Mouse (Mus musculus): Measurements from ENCODE around the gene Mapre3. TPM values are rescaled to one million over a fixed set of nuclear protein-coding genes. Genes with fewer than 3 reads are reported as not detected.

Mapre3 gene
- polyA plus RNA-seq, 1 experiment from 2014 or later, result 83.2 TPM

GRCm38 (mm10) chr5:30796125-30796524 lies 18.3 kb upstream of the Mapre3 start:
- TF ChIP-seq CTCF (IDR thresholded peaks at IDR 0.05), result peak; percentile 89
- DNase-seq (ENCODE audit: low read depth, low spot score) (no peak), ATAC-seq (peak; percentile 19)
- POLR2A ChIA-PET, result interaction anchor here (1.1 kb wide), 1 partner anchor 19 kb away, joined by 3 read pairs; the partner anchor contains the start of gene Mapre3
- H3K27me3 ChIP-seq, result peaks cover 30% of the 10 kb centered on the region
- CTCF ChIA-PET, result interaction anchor here (1.2 to 5.3 kb wide), 4 partner anchors 22 to 119 kb away, joined by 3 to 27 read pairs (median 16); partner anchors contain the start of gene Dpysl5
- in situ Hi-C loops (cut with MboI; ENCODE audit: low pct_unique_long_range_greater_than_20kb), result no loop called here

- ATAC-seq (no peak), DNase-seq (ENCODE audit: low read depth, low spot score) (no peak)
- TF ChIP-seq CTCF (IDR thresholded peaks at IDR 0.05), result no peak
- ChIA-PET CTCF (interaction anchor here (4.3 to 5.3 kb wide), 2 partner anchors 24 to 87 kb away, joined by 27 read pairs; partner anchors contain the start of gene Dpysl5), POLR2A (interaction anchor here (0.7 kb wide), 1 partner anchor 41 kb away, joined by 3 read pairs; no protein-coding TSS in a partner anchor)
- in situ Hi-C loops (cut with MboI; ENCODE audit: low pct_unique_long_range_greater_than_20kb), result no loop called here
- H3K27me3 ChIP-seq, result peaks cover 30% of the 10 kb centered on the region
Measured at GRCm38 (mm10) chr5:30797482-30797881, 17.0 kb upstream of the Mapre3 start.

- CTCF ChIA-PET, result interaction anchor here (4.3 to 5.3 kb wide), 2 partner anchors 24 to 87 kb away, joined by 27 read pairs; partner anchors contain the start of gene Dpysl5
- DNase-seq (ENCODE audit: low read depth, low spot score) (no peak), ATAC-seq (no peak)
- no peak for TF ChIP-seq CTCF (IDR thresholded peaks at IDR 0.05)
- peaks cover 28% of the 10 kb centered on the region for H3K27me3 ChIP-seq
- POLR2A ChIA-PET, result interaction anchor here (0.7 kb wide), 1 partner anchor 41 kb away, joined by 3 read pairs; no protein-coding TSS in a partner anchor
- in situ Hi-C loops (cut with MboI; ENCODE audit: low pct_unique_long_range_greater_than_20kb), result no loop called here
Measured at GRCm38 (mm10) chr5:30797982-30798381, 16.5 kb upstream of the Mapre3 start.

GRCm38 (mm10) chr5:30798965-30799364 lies 15.5 kb upstream of the Mapre3 start:
- H3K27me3 ChIP-seq, result peaks cover 21% of the 10 kb centered on the region
- no peak for DNase-seq (ENCODE audit: low read depth, low spot score)
- CTCF ChIA-PET, result interaction anchor here (1.3 to 5.3 kb wide), 4 partner anchors 8 to 112 kb away, joined by 4 to 27 read pairs (median 16); partner anchors contain the start of gene Dpysl5
- in situ Hi-C loops (cut with MboI; ENCODE audit: low pct_unique_long_range_greater_than_20kb), result no loop called here
- no peak for ATAC-seq
- no peak for TF ChIP-seq CTCF (IDR thresholded peaks at IDR 0.05)
- POLR2A ChIA-PET, result interaction anchor here (0.9 kb wide), 1 partner anchor 113 kb away, joined by 3 read pairs; no protein-coding TSS in a partner anchor

- TF ChIP-seq CTCF (IDR thresholded peaks at IDR 0.05), result no peak
- ChIA-PET CTCF (no interaction called here), POLR2A (no interaction called here)
- in situ Hi-C loops (cut with MboI; ENCODE audit: low pct_unique_long_range_greater_than_20kb), result no loop called here
- DNase-seq (ENCODE audit: low read depth, low spot score) (no peak), ATAC-seq (no peak)
- H3K27me3 ChIP-seq, result peaks cover 11% of the 10 kb centered on the region
Measured at GRCm38 (mm10) chr5:30802724-30803467, 11.5 kb upstream of the Mapre3 start.

- CTCF ChIA-PET, result interaction anchor here (0.7 to 4.0 kb wide), 14 partner anchors 27 to 123 kb away, joined by 3 to 24 read pairs (median 4); partner anchors contain the start of gene Emilin1
Measured at GRCm38 (mm10) chr5:30806106-30806505, 8.3 kb upstream of the Mapre3 start.

GRCm38 (mm10) chr5:30815120-30815465 lies 652 bp downstream of the Mapre3 start:
- POLR2A ChIA-PET, result interaction anchor here (0.6 to 1.5 kb wide), 3 partner anchors 10 to 73 kb away, joined by 3 read pairs; partner anchors contain the start of gene Agbl5
- CTCF ChIA-PET, result interaction anchor here (1.1 kb wide), 1 partner anchor 16 kb away, joined by 4 read pairs; no protein-coding TSS in a partner anchor
- in situ Hi-C loops (cut with MboI; ENCODE audit: low pct_unique_long_range_greater_than_20kb), result loop anchor here (10.0 kb wide), 1 partner anchor 50 kb away; the partner anchor contains the start of gene Tmem214
- ATAC-seq, result peak; percentile 32
- H3K27me3 ChIP-seq, result peaks cover 5% of the 10 kb centered on the region
- TF ChIP-seq CTCF (IDR thresholded peaks at IDR 0.05), result no peak
- no peak for DNase-seq (ENCODE audit: low read depth, low spot score)

More at GRCm38 (mm10) chr5:30806106-30806505, 8.3 kb upstream of the Mapre3 start:
- no peaks in the 10 kb centered on the region for H3K27me3 ChIP-seq
- in situ Hi-C loops (cut with MboI; ENCODE audit: low pct_unique_long_range_greater_than_20kb), result loop anchor here (5.0 kb wide), 1 partner anchor 36 kb away; no protein-coding TSS in a partner anchor
- POLR2A ChIA-PET, result interaction anchor here (0.5 kb wide), 1 partner anchor 80 kb away, joined by 3 read pairs; no protein-coding TSS in a partner anchor
- DNase-seq (ENCODE audit: low read depth, low spot score) (peak; percentile 75), ATAC-seq (peak; percentile 77)
- TF ChIP-seq CTCF (IDR thresholded peaks at IDR 0.05), result peak; percentile 99

- ATAC-seq (no peak), DNase-seq (ENCODE audit: low read depth, low spot score) (no peak)
- no peak for TF ChIP-seq CTCF (IDR thresholded peaks at IDR 0.05)
- POLR2A ChIA-PET, result interaction anchor here (1.5 kb wide), 1 partner anchor 9 kb away, joined by 3 read pairs; no protein-coding TSS in a partner anchor
- H3K27me3 ChIP-seq, result peaks cover 5% of the 10 kb centered on the region
- in situ Hi-C loops (cut with MboI; ENCODE audit: low pct_unique_long_range_greater_than_20kb), result loop anchor here (10.0 kb wide), 1 partner anchor 48 kb away; the partner anchor contains the start of gene Tmem214
- CTCF ChIA-PET, result interaction anchor here (1.0 kb wide), 1 partner anchor 28 kb away, joined by 4 read pairs; no protein-coding TSS in a partner anchor
Measured at GRCm38 (mm10) chr5:30816261-30816791, 1.9 kb downstream of the Mapre3 start.

- no peaks in the 10 kb centered on the region for H3K27me3 ChIP-seq
- ATAC-seq (no peak), DNase-seq (ENCODE audit: low read depth, low spot score) (no peak)
- no peak for TF ChIP-seq CTCF (IDR thresholded peaks at IDR 0.05)
- ChIA-PET POLR2A (no interaction called here), CTCF (interaction anchor here (1.3 to 1.9 kb wide), 3 partner anchors 11 to 35 kb away, joined by 3 to 7 read pairs (median 3); no protein-coding TSS in a partner anchor)
- in situ Hi-C loops (cut with MboI; ENCODE audit: low pct_unique_long_range_greater_than_20kb), result loop anchor here (10.0 kb wide), 1 partner anchor 46 kb away; the partner anchor contains the start of gene Tmem214
Measured at GRCm38 (mm10) chr5:30818758-30819309, 4.4 kb downstream of the Mapre3 start.

- in situ Hi-C loops (cut with MboI; ENCODE audit: low pct_unique_long_range_greater_than_20kb), result no loop called here
- no peak for ATAC-seq
- DNase-seq (ENCODE audit: low read depth, low spot score), result no peak
- POLR2A ChIA-PET, result no interaction called here
- TF ChIP-seq CTCF (IDR thresholded peaks at IDR 0.05), result no peak
- H3K27me3 ChIP-seq, result no peaks in the 10 kb centered on the region
- CTCF ChIA-PET, result no interaction called here
Measured at GRCm38 (mm10) chr5:30822689-30823088, 8.2 kb downstream of the Mapre3 start.

Measured in Patski (cell line).